Mouse (Mus musculus) midbrain, embryonic 16.5 days (tissue): ENCODE data around the gene Cacna1d. TPM values are rescaled to one million over a fixed set of nuclear protein-coding genes. Genes with fewer than 3 reads are reported as not detected.

Experiments
- ATAC-seq: fragments of 200-750 bp; cut with Nextera tagmentation; 2 replicates; pipeline ENCODE4 v1.8.0; 2017; ENCODE audit warnings: moderate TSS enrichment
- H3K27ac ChIP-seq: fragments of 300-500 bp; sonication (generic); 2 replicates; pipeline ENCODE4 v1.5.1; 2014; ENCODE audit warnings: mild to moderate bottlenecking, low read length, mixed read lengths
- H3K27me3 ChIP-seq: fragments of 300-500 bp; sonication (generic); 2 replicates; pipeline ENCODE4 v1.6.1; 2014; ENCODE audit warnings: low read depth, low read length, mixed read lengths; ENCODE audit not compliant: control insufficient read depth, insufficient read depth
- H3K36me3 ChIP-seq: fragments of 300-500 bp; sonication (generic); 2 replicates; pipeline ENCODE4 v1.6.1; 2014; ENCODE audit warnings: mild to moderate bottlenecking, low read length, moderate library complexity, mixed read lengths; ENCODE audit not compliant: control insufficient read depth, insufficient read depth
- H3K4me1 ChIP-seq: fragments of 300-500 bp; sonication (generic); 2 replicates; pipeline ENCODE4 v1.6.1; 2014; ENCODE audit warnings: mild to moderate bottlenecking, low read length, mixed read lengths; ENCODE audit not compliant: control insufficient read depth, insufficient read depth
- H3K4me2 ChIP-seq: fragments of 300-500 bp; sonication (generic); 2 replicates; pipeline ENCODE4 v1.6.1; 2014; ENCODE audit warnings: mild to moderate bottlenecking, low read length, mixed read lengths
- H3K4me3 ChIP-seq: fragments of 300-500 bp; sonication (generic); 2 replicates; pipeline ENCODE4 v1.5.1; 2014; ENCODE audit warnings: low read depth, mild to moderate bottlenecking, low read length, moderate library complexity, mixed read lengths
- H3K9ac ChIP-seq: fragments of 300-500 bp; sonication (generic); 2 replicates; pipeline ENCODE4 v1.6.1; 2014; ENCODE audit warnings: low read depth, low read length, mixed read lengths
- H3K9me3 ChIP-seq: fragments of 300-500 bp; sonication (generic); replicated peaks from 2 replicates; pipeline ENCODE4 v1.6.1; 2014; ENCODE audit warnings: mild to moderate bottlenecking, low read length, mixed read lengths; ENCODE audit not compliant: control insufficient read depth, poor library complexity, severe bottlenecking
- WGBS: fragments of 180-500 bp; shearing (Covaris S2); extraction: QIAGEN DNeasy Blood & Tissue Kit; methylation state at CpG from one replicate; pipeline ENCODE4 v1.1.7; 2014; 5-methylcytosine and 5-hydroxymethylcytosine counted together
- polyA plus RNA-seq: library from polyadenylated mRNA; unstranded; fragments of >200 nt; fragmentation: Nextera tagmentation; extraction: Ambion mirVana; gene quantifications from 2 replicates; pipeline ENCODE4 v1.2.1, GENCODE M21; 2015

Gene Cacna1d
- polyA plus RNA-seq, 1 experiment from 2014 or later = 10.5 TPM

DNA sequence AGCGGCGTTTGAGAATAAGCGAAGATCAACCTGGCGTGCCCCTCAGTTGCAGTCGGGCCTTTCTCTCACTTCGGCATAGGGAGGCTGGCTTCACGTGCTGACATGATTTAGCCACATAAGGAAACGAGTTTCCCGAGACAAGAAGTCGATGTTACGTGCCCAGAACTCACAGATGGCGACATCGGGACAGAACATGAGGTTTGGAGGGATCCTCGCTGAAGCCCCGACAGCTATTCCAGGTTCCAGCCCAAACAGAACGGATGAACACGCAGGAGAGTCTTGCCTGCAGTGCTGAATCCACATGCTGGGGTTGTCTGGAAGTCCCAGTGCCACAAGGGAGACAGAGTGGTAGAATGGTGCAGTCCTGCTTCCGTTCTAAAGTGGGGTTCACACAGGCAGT is 452.8 kb downstream of the Cacna1d start:
- no peak overlapping the region for H3K27ac ChIP-seq
- H3K9me3 ChIP-seq = no peaks in the 10 kb centered on the region
- peaks cover 9% of the 10 kb centered on the region for H3K36me3 ChIP-seq
- H3K4me3 ChIP-seq = no peak overlapping the region
- no peak overlapping the region for H3K4me2 ChIP-seq
- no peaks in the 10 kb centered on the region for H3K27me3 ChIP-seq
- WGBS = 91% methylated on average over 18 of the region's 18 CpGs
- no peak for ATAC-seq
- H3K9ac ChIP-seq = no peak overlapping the region
- H3K4me1 ChIP-seq = no peaks in the 10 kb centered on the region

GRCm38 (mm10) chr14:30033405-30033804 is 457.9 kb downstream of the Cacna1d start:
- no peak overlapping the region for H3K9ac ChIP-seq
- H3K36me3 ChIP-seq = peaks cover 4% of the 10 kb centered on the region
- no peak overlapping the region for H3K4me3 ChIP-seq
- no peaks in the 10 kb centered on the region for H3K9me3 ChIP-seq
- no peak for ATAC-seq
- 68% methylated on average over 8 of the region's 8 CpGs for WGBS
- H3K4me1 ChIP-seq = no peaks in the 10 kb centered on the region
- H3K4me2 ChIP-seq = no peak overlapping the region
- no peaks in the 10 kb centered on the region for H3K27me3 ChIP-seq
- H3K27ac ChIP-seq = no peak overlapping the region

GRCm38 (mm10) chr14:30027378-30027777 is 463.9 kb downstream of the Cacna1d start:
- WGBS = 41% methylated on average over 2 of the region's 2 CpGs

DNA sequence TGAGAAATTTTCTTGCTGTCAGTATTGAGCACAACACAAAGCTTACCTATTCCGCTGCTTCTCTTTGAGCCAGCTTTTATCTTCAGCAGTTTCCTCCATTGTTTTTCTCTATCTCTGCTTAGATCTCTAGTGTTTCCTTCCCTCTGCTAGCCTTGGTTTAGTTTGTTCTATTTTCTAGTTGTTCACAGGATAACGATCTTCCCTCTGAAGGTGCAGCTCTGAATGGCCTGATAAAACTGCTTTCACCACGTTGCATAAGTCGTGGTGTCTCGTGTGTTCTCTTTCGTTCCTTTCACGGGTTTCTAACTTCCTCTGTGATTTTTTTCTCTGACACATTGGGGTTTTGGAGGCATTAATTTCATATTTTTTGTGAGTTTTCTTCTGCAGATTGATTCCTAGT is 466.9 kb downstream of the Cacna1d start:
- WGBS = 68% methylated on average over 7 of the region's 7 CpGs
- Histone ChIP-seq H3K9me3 (no peaks in the 10 kb centered on the region), H3K4me2 (no peak overlapping the region), H3K4me1 (no peaks in the 10 kb centered on the region), H3K36me3 (no peaks in the 10 kb centered on the region), H3K9ac (no peak overlapping the region), H3K27me3 (no peaks in the 10 kb centered on the region), H3K27ac (no peak overlapping the region), H3K4me3 (no peak overlapping the region)
- no peak for ATAC-seq

More at GRCm38 (mm10) chr14:30027378-30027777, 463.9 kb downstream of the Cacna1d start:
- Histone ChIP-seq H3K4me1 (no peaks in the 10 kb centered on the region), H3K27me3 (no peaks in the 10 kb centered on the region), H3K9me3 (no peaks in the 10 kb centered on the region), H3K4me3 (no peak overlapping the region), H3K36me3 (no peaks in the 10 kb centered on the region), H3K9ac (no peak overlapping the region), H3K27ac (no peak overlapping the region), H3K4me2 (no peak overlapping the region)
- no peak for ATAC-seq

GRCm38 (mm10) chr14:30022471-30022870 is 468.8 kb downstream of the Cacna1d start:
- H3K36me3 ChIP-seq = no peaks in the 10 kb centered on the region
- ATAC-seq = no peak
- 90% methylated on average over 6 of the region's 6 CpGs for WGBS

DNA sequence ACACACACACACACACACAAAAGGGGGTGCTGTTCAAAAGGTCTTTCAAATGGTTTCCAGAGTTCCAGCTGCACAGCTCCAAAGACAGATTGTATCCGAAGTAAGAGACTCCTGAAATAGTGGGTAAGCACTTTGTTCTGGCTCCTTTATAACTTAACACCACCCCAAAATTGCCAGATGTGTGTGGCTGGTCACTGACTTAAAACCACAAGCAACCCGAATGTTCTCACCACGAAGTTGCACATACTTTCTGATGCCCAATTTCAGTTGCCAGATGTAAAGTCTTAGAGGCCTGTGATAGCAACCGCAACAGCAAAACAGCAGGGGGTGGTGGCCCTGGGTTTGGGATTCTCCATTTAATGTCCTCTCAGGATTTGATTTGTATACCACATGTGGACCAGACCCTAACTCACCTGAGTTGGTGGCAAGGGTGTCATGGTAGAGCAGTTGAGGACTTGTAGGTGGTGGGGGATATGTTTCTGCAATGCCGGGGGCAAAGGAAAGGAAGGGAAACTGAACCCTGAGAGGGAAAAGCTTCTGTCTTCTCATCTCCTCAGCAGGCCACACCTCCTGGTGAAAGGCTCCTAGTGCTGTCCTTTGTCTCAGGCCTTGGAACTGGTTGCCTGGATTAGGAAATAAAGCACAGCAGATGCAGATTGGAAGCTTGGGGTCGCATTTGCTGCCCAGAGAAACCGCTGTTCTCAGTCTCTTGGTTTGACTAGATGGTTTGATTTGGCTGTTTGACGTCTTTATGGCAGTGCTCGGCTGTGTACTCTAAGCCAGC is 471.3 kb downstream of the Cacna1d start:
- Histone ChIP-seq H3K4me1 (no peaks in the 10 kb centered on the region), H3K9ac (no peak overlapping the region), H3K4me3 (no peak overlapping the region), H3K4me2 (no peak overlapping the region), H3K27ac (no peak overlapping the region), H3K36me3 (no peaks in the 10 kb centered on the region), H3K9me3 (no peaks in the 10 kb centered on the region), H3K27me3 (no peaks in the 10 kb centered on the region)
- WGBS = 41% methylated on average over 9 of the region's 9 CpGs
- ATAC-seq = no peak

More at GRCm38 (mm10) chr14:30022471-30022870, 468.8 kb downstream of the Cacna1d start:
- no peak overlapping the region for H3K27ac ChIP-seq
- no peaks in the 10 kb centered on the region for H3K4me1 ChIP-seq
- H3K9me3 ChIP-seq = no peaks in the 10 kb centered on the region
- no peak overlapping the region for H3K4me2 ChIP-seq
- no peak overlapping the region for H3K4me3 ChIP-seq
- H3K27me3 ChIP-seq = no peaks in the 10 kb centered on the region
- H3K9ac ChIP-seq = no peak overlapping the region

DNA sequence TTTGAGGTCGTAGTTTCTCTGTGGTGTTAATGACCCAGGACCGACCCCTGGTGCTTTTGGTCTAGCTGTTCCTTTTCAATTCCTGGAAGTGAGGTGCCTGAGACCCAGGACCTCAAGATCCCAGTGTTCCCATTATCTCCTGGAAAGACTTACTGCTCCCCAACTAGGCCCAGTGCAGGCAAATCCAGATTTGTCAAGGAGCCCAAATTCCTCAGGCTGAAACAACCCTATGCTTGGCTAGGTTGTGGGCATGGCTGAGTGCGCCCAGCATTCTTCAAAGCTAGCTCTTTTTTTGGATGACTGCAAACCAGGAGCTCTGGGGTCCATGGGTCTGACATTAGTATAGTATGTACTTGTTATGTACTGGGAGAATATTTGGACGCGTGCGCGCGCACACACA is 471.9 kb downstream of the Cacna1d start:
- H3K4me1 ChIP-seq = no peaks in the 10 kb centered on the region
- H3K27ac ChIP-seq = no peak overlapping the region
- H3K9ac ChIP-seq = no peak overlapping the region
- H3K9me3 ChIP-seq = no peaks in the 10 kb centered on the region
- no peaks in the 10 kb centered on the region for H3K36me3 ChIP-seq
- no peaks in the 10 kb centered on the region for H3K27me3 ChIP-seq
- 96% methylated on average over 8 of the region's 8 CpGs for WGBS
- ATAC-seq = no peak
- no peak overlapping the region for H3K4me2 ChIP-seq
- no peak overlapping the region for H3K4me3 ChIP-seq

GRCm38 (mm10) chr14:30018846-30019245 is 472.4 kb downstream of the Cacna1d start:
- H3K9ac ChIP-seq = no peak overlapping the region
- no peaks in the 10 kb centered on the region for H3K36me3 ChIP-seq
- WGBS = 95% methylated on average over 6 of the region's 6 CpGs
- H3K27ac ChIP-seq = no peak overlapping the region
- H3K4me1 ChIP-seq = no peaks in the 10 kb centered on the region
- no peak overlapping the region for H3K4me3 ChIP-seq
- H3K4me2 ChIP-seq = no peak overlapping the region
- no peak for ATAC-seq
- H3K27me3 ChIP-seq = no peaks in the 10 kb centered on the region
- no peaks in the 10 kb centered on the region for H3K9me3 ChIP-seq

DNA sequence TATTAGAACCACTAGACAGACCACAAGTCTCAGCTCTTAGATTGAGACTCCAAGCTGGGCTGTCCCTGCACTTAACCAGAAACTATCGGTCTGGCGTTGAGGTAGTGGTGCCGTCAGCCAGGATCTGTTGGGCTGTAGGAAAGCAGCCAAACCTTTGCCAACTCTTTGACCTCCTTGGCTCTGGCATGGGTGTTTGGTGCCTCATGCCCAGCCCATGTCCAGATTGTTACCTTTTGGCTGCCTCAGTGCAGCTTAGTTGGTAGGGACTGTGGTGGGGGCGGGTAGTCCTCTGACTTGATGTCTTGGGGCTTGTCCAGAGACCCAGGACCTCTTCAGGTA is 472.8 kb downstream of the Cacna1d start:
- H3K36me3 ChIP-seq = no peaks in the 10 kb centered on the region
- no peak overlapping the region for H3K27ac ChIP-seq
- ATAC-seq = no peak
- H3K9ac ChIP-seq = no peak overlapping the region
- H3K4me1 ChIP-seq = no peaks in the 10 kb centered on the region
- H3K27me3 ChIP-seq = no peaks in the 10 kb centered on the region
- no peaks in the 10 kb centered on the region for H3K9me3 ChIP-seq
- WGBS = 94% methylated on average over 4 of the region's 4 CpGs
- no peak overlapping the region for H3K4me2 ChIP-seq
- no peak overlapping the region for H3K4me3 ChIP-seq
